ENCODE assay signal across 23 mouse cellular contexts in the genomic region with DNA sequence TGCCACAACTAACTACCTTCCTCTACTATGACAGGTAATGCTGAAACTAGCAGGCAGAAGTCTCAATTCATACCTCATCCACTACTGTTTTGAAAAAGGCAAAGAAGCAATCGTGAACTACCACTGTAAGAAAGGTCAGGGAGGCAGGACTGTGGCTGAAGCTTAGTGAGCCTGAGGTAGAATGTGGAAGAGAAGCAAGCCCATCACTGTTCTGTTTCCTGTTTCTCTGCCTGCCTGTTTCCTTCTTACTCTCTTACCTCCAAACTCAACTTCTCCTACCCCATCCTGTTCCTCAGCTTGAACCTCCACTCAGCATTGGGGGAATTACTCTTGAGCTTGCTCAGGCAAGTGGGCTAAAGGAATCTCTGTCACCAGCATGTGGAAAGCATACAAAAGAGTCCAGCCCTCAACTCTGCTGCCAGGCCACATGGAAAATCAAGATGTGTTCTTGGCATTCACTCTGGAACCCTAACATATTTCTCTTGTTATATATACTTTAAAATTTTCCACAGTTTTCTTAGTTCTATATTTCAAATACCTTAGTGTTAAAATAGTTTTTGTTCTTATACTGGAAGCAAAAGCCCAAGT. TPM values are rescaled to one million over a fixed set of nuclear protein-coding genes. Genes with fewer than 3 reads are reported as not detected.
DNase-seq lines count a peak whose midpoint lies in the region; ATAC-seq lines count a peak whose summit lies in the region.
"Had no signal": no experiment of that assay in that cellular context is flagged by ENCODE, and none has a peak within 500 bp of the region (broad histone marks: within the 10 kb centered on the region; RNA-seq: fewer than 3 reads in every experiment).

No protein-coding gene starts in this region.

- no peak for ATAC-seq in intestine, embryonic 14.5 days (replicated peaks; ENCODE audit: low FRiP score, low TSS enrichment, low read depth)
- ATAC-seq in intestine, embryonic 16.5 days: no peak
- ATAC-seq: forebrain, postnatal 0 days; hindbrain, postnatal 0 days; Patski had no signal

- H3K4me2 ChIP-seq in intestine, embryonic 14.5 days (ENCODE audit: low read length): no peak overlapping the region
- H3K4me2 ChIP-seq in intestine, embryonic 16.5 days (ENCODE audit: low read depth, low read length): no peak overlapping the region
- H3K4me2 ChIP-seq: heart, embryonic 13.5 days; liver, embryonic 11.5 days; midbrain, embryonic 11.5 days had no signal

- H3K36me3 ChIP-seq in intestine, embryonic 14.5 days (ENCODE audit: control insufficient read depth, insufficient read depth, low read length): no peaks in the 10 kb centered on the region
- H3K36me3 ChIP-seq in intestine, embryonic 16.5 days (ENCODE audit: control insufficient read depth, insufficient read depth, low read length): no peaks in the 10 kb centered on the region
- H3K36me3 ChIP-seq: heart, embryonic 13.5 days; hindbrain, embryonic 10.5 days had no signal

- no peak overlapping the region for H3K4me3 ChIP-seq in intestine, embryonic 14.5 days (ENCODE audit: low read depth, low read length)
- no peak overlapping the region for H3K4me3 ChIP-seq in intestine, embryonic 16.5 days (ENCODE audit: low read length)
- H3K4me3 ChIP-seq: heart, embryonic 13.5 days; hindbrain, embryonic 10.5 days had no signal

- no peak overlapping the region for H3K9ac ChIP-seq in intestine, embryonic 14.5 days (ENCODE audit: low read length)
- no peak overlapping the region for H3K9ac ChIP-seq in intestine, embryonic 16.5 days (ENCODE audit: low read depth, low read length)
- H3K9ac ChIP-seq: forebrain, postnatal 0 days; heart, embryonic 13.5 days had no signal

- no peaks in the 10 kb centered on the region for H3K9me3 ChIP-seq in intestine, embryonic 14.5 days (ENCODE audit: control insufficient read depth, low read length)
- H3K9me3 ChIP-seq in intestine, embryonic 16.5 days (ENCODE audit: control insufficient read depth, low read length): no peaks in the 10 kb centered on the region
- H3K9me3 ChIP-seq: heart, embryonic 13.5 days; hindbrain, embryonic 10.5 days had no signal

- H3K27me3 ChIP-seq in intestine, embryonic 14.5 days (replicated peaks; ENCODE audit: control insufficient read depth, insufficient read depth, low read length): no peaks in the 10 kb centered on the region
- no peaks in the 10 kb centered on the region for H3K27me3 ChIP-seq in intestine, embryonic 16.5 days (replicated peaks; ENCODE audit: control insufficient read depth, insufficient read depth, low read length)
- H3K27me3 ChIP-seq: heart, embryonic 13.5 days; Patski had no signal

- H3K4me1 ChIP-seq in intestine, embryonic 14.5 days (replicated peaks; ENCODE audit: control insufficient read depth, insufficient read depth, low read length): peaks cover 5% of the 10 kb centered on the region; the same call in 1 of the 2 replicates
- no peaks in the 10 kb centered on the region for H3K4me1 ChIP-seq in intestine, embryonic 16.5 days (ENCODE audit: control insufficient read depth, insufficient read depth, low read length)
- H3K4me1 ChIP-seq: hindbrain, embryonic 10.5 days had no signal

- WGBS in intestine, embryonic 14.5 days: 62% methylated on average over 1 of the region's 1 CpGs
- WGBS in intestine, embryonic 16.5 days: 59% methylated on average over 1 of the region's 1 CpGs

- peak overlapping the region; percentile 87 for H3K27ac ChIP-seq in intestine, embryonic 14.5 days (ENCODE audit: low read depth)
- no peak overlapping the region for H3K27ac ChIP-seq in intestine, embryonic 16.5 days (ENCODE audit: low read length)
- H3K27ac ChIP-seq: hindbrain, embryonic 10.5 days; hindbrain, postnatal 0 days; macrophage had no signal

- DNase-seq in intestine, embryonic 14.5 days (ENCODE audit: low spot score): no peak
- DNase-seq in 416B (ENCODE audit: low read depth): peak; percentile 29
- DNase-seq in NIH3T3 (ENCODE audit: low read depth): peak; percentile 19
- peak; percentile 5 for DNase-seq in induced T-regulatory cell, adult 2 months (ENCODE audit: low read depth)
- DNase-seq in adrenal gland, postnatal 25 days: no peak
- no peak for DNase-seq in urinary bladder, postnatal 25 days (ENCODE audit: low spot score)
- no peak for DNase-seq in cerebellum, adult 11 months
- DNase-seq: adrenal gland, postnatal 10 days; cerebellum, adult 18-20 months; cerebellum, postnatal 36 days; forebrain, postnatal 0 days; lung, adult 18-20 months; right cerebral cortex, postnatal 4 days; thymus, postnatal 36 days had no signal

RNA-seq across cellular contexts. Expression of gene Aspn, which starts 3.4 kb away (rescaled TPM):
- 17.2 and 17.7 TPM in 2 replicates for polyA plus RNA-seq in intestine, embryonic 14.5 days (2014; fragmentation: Nextera tagmentation; extraction: Ambion mirVana)
- 25.7 and 27.1 TPM in 2 replicates for polyA plus RNA-seq in intestine, embryonic 16.5 days (2015; fragmentation: Nextera tagmentation; extraction: Ambion mirVana)
- total RNA-seq in adrenal gland, postnatal 25 days (2021): 2.8 and 3.3 TPM in 2 replicates
- polyA plus RNA-seq: macrophage, Patski had no signal

RNA-seq across cellular contexts. Expression of gene Omd, which starts 34.6 kb away (rescaled TPM):
- 0.45 and 0.66 TPM in 2 replicates for polyA plus RNA-seq in intestine, embryonic 14.5 days (2014; fragmentation: Nextera tagmentation; extraction: Ambion mirVana)
- 0.69 and 1.0 TPM in 2 replicates for polyA plus RNA-seq in intestine, embryonic 16.5 days (2015; fragmentation: Nextera tagmentation; extraction: Ambion mirVana)
- total RNA-seq in adrenal gland, postnatal 25 days (2021): 1.1 and 1.6 TPM in 2 replicates
- polyA plus RNA-seq: macrophage had no signal

RNA-seq across cellular contexts. Expression of gene Ecm2, which starts 43.0 kb away (rescaled TPM):
- 0.38 and 0.95 TPM in 2 replicates for polyA plus RNA-seq in intestine, embryonic 14.5 days (2014; fragmentation: Nextera tagmentation; extraction: Ambion mirVana)
- 0.62 and 0.82 TPM in 2 replicates for polyA plus RNA-seq in intestine, embryonic 16.5 days (2015; fragmentation: Nextera tagmentation; extraction: Ambion mirVana)
- 3.9 and 5.5 TPM in 2 replicates for total RNA-seq in adrenal gland, postnatal 25 days (2021)
- polyA plus RNA-seq: macrophage had no signal

RNA-seq across cellular contexts. Expression of gene Tes3-ps, which starts 54.5 kb away (rescaled TPM):
- 0.55 and 1.0 TPM in 2 replicates for polyA plus RNA-seq in intestine, embryonic 14.5 days (2014; fragmentation: Nextera tagmentation; extraction: Ambion mirVana)
- polyA plus RNA-seq in intestine, embryonic 16.5 days (2015; fragmentation: Nextera tagmentation; extraction: Ambion mirVana): 0.56 and 0.67 TPM in 2 replicates
- total RNA-seq in adrenal gland, postnatal 25 days (2021): 1.5 and 2.1 TPM in 2 replicates
- polyA plus RNA-seq: gonadal fat pad, adult 2 months had no signal

Comparison
In these comparisons a context has a peak if more than half of its experiments do, and no peak if none do; other contexts are left out.
1. DNase-seq: peak in 416B (single experiment), NIH3T3 (single experiment) and induced T-regulatory cell, adult 2 months (single experiment); none in intestine, embryonic 14.5 days (single experiment), adrenal gland, postnatal 25 days (single experiment), urinary bladder, postnatal 25 days (single experiment) and cerebellum, adult 11 months (single experiment).